Mouse (Mus musculus) liver, adult (tissue): ENCODE data around the gene Adcy3.

Source experiments
- GATA4 ChIP-seq: IDR thresholded peaks from 2 replicates; pipeline ENCODE4 v1.6.1; 2014; ENCODE audit warnings: mild to moderate bottlenecking, low read length; ENCODE audit not compliant: insufficient replicate concordance

Gene Adcy3

DNA sequence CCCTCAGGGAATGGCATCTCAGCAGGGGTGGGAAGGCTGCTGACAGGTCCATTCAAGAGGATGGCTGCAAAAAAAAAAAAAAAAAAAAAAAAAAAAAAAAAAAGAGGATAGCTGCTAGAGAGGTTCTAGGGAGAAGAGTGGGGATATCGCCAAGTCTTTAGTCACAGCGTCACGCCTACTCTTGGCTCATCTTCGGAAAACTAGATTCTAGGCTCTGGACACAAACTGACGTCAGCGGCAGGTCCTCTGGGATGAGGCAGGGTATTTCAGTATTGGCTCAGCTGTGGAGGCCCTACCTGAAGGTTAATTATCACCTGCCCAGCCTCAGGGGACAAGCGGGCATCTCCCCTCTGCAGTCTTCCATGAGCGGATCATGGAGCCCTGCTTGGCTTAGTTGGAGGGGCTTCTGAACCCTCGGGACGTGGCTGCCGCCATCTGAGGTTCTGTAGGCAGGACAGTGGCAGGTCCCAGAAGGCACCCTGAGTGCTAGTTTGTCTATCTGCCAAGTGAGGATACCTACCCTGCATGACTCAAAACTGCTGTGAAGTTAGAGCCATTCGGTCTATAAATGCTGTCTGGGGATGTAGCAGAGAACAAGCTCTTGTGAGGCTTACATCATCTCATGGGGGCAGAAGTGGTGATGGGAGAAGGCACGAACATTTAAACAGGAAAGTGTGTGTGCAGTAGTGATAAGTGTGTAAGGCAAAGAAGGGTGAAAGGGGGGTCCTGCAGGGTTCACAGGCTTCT lies 68.7 kb downstream of the Adcy3 start:
- no peak for TF ChIP-seq GATA4

DNA sequence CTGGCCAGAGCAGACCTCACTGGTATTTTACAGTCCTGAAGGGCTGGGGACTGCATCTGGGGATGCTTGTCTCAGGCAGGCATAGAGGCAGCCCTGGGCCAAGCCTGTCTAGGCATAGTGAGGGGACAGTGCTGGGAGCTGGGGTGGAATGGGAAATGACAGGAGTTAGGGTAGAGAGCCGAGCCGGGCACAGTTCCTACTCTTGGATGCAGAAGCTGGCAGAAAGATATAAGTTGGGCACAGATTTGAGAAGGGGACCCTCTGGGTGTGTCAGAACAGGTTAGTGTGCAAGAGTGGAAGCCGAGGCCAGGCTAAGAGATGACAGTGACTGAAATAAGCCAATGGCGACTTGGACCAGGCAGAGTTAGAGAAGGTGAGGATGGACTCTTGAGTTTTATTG lies 69.3 kb downstream of the Adcy3 start:
- TF ChIP-seq GATA4: no peak

DNA sequence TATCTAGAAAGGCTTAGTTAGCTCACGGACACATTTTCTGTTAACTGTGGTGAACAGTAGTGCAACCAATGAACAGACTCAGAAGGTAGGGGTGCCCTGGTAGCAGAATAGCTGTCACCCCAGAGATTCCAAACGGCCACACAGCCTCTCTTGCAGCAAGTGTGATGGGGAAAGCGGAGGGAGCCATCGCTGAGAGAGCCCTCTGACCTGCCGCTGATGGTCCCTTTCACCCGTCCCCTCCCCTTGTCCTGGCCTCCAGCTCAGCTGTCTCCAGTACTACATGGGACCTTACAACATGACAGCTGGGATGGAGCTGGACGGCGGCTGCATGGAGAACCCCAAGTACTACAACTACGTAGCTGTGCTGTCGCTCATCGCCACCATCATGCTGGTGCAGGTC lies 73.2 kb downstream of the Adcy3 start:
- no peak for TF ChIP-seq GATA4

GRCm38 (mm10) chr12:4208405-4209133 lies 75.7 kb downstream of the Adcy3 start:
- no peak for TF ChIP-seq GATA4

DNA sequence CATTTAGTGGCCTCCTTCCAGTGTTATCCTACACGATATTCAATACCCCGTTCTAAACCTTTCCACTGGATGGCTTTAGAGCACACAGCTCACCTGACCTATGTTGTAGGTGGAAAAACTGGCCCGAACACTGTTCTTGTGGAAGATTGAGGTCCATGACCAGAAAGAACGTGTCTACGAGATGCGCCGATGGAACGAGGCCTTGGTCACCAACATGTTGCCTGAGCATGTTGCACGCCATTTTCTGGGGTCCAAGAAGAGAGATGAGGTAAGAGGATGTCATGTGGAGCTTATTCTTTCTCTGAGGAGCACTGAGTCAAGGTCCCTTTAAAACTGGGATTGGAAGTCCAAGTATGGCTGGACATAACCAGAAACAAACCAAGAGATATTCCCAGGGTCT lies 76.3 kb downstream of the Adcy3 start:
- TF ChIP-seq GATA4: no peak

DNA sequence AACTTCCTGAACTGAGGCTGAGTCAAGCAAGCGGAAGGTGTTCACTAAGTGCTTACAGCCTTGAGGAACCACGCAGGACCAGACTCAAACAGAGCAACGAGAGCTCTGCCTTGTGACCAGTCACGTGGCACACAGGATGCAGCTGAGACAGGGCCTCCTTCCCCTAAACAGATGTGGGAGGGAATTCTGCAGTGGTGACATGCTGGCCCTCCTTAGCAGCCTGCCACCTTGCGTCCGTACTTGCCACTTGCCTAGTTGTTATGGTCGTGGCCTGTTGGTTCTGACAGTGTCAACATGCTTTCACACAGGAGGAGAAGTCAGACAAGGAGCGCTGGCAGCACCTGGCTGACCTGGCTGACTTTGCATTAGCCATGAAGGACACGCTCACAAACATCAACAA lies 78.3 kb downstream of the Adcy3 start:
- TF ChIP-seq GATA4: no peak

- no peak for TF ChIP-seq GATA4
Measured at GRCm38 (mm10) chr12:4212908-4213307, 80.0 kb downstream of the Adcy3 start.

DNA sequence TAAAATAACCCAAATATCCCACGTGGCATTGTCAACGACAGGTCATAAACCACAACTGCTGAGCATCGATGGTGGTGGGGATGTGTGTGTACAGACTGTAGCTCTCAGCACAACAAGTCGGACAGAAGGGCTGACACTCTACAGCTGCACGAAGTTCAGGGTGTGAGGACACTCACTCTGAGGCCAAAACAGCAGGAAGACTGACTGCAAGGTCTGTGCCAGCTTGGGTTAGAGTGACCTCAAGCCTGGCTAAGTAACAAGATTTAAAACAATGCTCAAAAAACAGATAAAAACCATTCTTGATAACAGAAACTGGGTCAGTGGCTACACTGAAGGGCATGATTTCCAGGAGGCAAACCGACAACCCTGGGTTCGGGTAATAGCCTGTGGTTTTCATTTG lies 97.3 kb downstream of the Adcy3 start:
- no peak for TF ChIP-seq GATA4

DNA sequence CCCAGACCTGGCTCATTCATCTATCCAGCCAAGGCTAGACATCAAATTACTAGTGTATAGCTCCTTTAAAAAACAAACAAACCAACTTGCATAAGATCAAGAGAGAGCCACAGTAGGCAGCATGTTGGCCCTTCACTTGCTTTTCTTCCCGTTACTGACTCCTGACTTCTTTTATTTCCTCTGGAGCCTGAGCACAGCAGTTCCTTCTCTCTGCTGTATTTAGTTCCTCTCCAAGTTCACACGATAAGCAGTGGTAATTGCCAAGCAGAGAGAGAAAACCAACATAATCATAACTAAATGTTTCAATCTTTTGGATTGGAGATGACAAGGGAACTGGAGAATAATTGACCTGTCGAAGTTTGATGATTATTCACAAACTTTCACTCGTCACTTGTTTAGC lies 99.9 kb downstream of the Adcy3 start:
- TF ChIP-seq GATA4: no peak

GRCm38 (mm10) chr12:4233572-4234508 lies 100.9 kb downstream of the Adcy3 start, which contains the start of the genes Ptrhd1 and Cenpo:
Gene Ptrhd1 (plus strand): TSS chr12:4234027.
Gene Cenpo (minus strand): TSS chr12:4234294.
- TF ChIP-seq GATA4: peak; percentile 87; the same call in 1 of the 2 replicates

DNA sequence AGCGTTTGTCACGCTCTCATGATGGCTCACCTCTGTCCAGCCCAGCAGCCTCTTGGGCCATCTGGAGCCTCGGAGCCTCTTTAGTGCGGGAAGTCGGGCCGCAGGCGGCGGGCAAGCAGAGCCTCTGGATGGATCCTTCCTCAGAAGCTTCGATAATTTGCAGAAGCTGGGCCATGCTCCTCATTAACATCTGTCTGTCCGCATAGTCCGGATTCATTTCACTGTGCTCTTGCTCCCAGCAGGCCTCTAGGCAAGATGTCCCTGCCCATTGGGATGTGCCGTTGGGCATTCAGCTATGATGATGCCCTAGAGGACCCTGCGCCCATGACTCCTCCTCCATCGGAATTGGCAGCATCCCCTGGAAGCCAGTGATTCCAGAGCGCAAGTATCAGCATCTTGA lies 104.6 kb downstream of the Adcy3 start:
- no peak for TF ChIP-seq GATA4

GRCm38 (mm10) chr12:4243805-4244204 lies 110.9 kb downstream of the Adcy3 start:
- no peak for TF ChIP-seq GATA4

DNA sequence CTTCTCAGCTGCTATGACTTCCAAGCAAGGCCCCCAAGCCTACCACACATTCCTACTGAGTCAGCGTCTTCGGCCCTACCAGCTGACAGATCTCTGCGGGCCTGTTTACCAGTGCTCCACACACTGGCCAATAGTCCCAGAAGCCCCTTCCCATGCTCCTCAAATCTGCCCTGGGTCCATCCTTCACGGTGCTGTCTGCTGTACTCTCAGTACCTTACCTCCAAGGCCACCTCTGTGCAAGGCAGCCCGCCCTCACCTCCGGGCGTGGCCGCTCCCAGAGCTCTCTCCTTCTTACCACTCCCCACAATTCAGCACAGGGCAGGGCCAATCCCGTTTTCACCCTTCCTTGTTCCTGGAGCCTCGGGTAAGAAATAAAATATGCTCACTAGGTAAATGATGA lies 112.8 kb downstream of the Adcy3 start:
- TF ChIP-seq GATA4: no peak

DNA sequence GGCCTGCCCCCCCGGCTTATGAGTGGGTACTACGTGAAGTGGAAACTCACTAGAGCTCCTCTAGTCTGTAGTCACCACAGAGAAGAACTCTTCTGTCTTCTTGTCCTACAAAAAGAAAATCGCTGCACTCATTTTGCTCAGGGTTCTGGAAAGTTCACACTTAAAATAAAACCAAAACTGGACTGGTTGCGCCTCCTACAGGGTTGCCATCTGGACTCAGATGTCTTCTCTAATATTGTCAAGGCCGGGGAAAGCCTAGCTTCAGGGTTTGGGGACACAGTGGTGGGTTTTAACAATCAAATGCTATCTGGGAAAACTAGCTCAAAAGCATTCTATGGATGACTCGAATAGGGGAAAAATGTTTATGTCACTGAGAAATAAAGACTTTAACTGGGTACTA lies 116.9 kb downstream of the Adcy3 start:
- TF ChIP-seq GATA4: no peak

DNA sequence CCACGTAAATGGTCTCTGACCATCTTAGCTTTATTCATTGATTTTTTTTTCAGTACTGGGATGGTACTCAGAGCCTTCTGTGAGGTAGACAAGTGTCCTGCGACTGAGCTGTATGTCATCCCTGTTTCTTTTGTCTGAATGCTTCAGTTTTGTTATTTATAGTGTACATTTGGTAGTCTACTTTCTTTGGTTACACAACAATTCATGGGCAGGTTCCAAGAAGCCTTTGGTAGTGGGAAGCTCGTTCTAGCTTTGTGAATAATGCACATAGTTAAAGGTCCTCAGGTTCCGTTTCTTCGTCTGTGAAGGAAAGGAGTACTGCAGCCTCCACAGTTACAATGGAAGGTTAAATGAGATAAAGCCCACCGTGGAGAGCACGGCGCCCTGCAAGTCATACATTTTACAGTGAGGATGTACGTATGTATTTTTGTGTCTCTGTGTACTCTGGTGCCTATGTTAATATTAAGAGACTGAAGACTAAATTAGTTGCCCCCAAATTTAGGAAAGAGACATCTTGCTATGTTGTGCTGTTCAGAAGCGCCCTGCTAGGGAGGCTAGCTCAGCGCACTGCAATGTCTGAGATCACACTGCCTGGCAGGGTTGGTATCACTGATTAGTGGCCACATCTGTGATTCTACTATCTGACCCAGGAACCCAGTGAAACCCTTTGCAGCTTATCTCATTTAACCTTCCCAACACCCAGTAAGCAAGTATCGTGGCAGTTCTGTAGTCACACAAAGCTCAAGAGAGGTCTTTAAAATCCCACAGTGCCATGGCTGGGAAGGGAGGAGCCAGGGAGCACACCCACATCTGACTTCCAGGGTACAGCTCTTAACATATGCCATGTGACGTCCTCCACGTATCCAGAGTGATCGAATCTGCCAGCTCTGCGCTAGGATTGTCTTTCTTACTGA lies 120.1 kb downstream of the Adcy3 start:
- TF ChIP-seq GATA4: no peak
